Mouse (Mus musculus): ENCODE measurements at regions not wholly inside any gene's neighbourhood (a gene's known extent, or its start where the extent isn't known, plus 50 kb on each side); places are given as distances from the start of the nearest gene placed in this dataset.

- H3K27ac ChIP-seq (ENCODE audit: low read length): no peak overlapping the region
- H3K4me2 ChIP-seq (ENCODE audit: low read length): no peak overlapping the region
- H3K9ac ChIP-seq (replicated peaks; ENCODE audit: low read depth, low read length): no peak overlapping the region
- H3K4me3 ChIP-seq (replicated peaks; ENCODE audit: low read length): no peak overlapping the region
- no peaks in the 10 kb centered on the region for H3K4me1 ChIP-seq (replicated peaks; ENCODE audit: control insufficient read depth, insufficient read depth, low read length)
- H3K9me3 ChIP-seq (ENCODE audit: control insufficient read depth, low read length): no peaks in the 10 kb centered on the region
- no peaks in the 10 kb centered on the region for H3K27me3 ChIP-seq (replicated peaks; ENCODE audit: control insufficient read depth, insufficient read depth, low read length)
- ATAC-seq: no peak
- H3K36me3 ChIP-seq (ENCODE audit: control insufficient read depth, insufficient read depth): no peaks in the 10 kb centered on the region
These were observed 113.8 kb downstream of the P2ry1 start for GRCm38 (mm10) chr3:61116364-61116763.

GRCm38 (mm10) chr3:61133096-61133495 is 130.5 kb downstream of the P2ry1 start:
- Histone ChIP-seq H3K4me1 (replicated peaks; ENCODE audit: control insufficient read depth, insufficient read depth, low read length) (no peaks in the 10 kb centered on the region), H3K27me3 (replicated peaks; ENCODE audit: control insufficient read depth, insufficient read depth, low read length) (no peaks in the 10 kb centered on the region), H3K9ac (replicated peaks; ENCODE audit: low read depth, low read length) (no peak overlapping the region), H3K9me3 (ENCODE audit: control insufficient read depth, low read length) (no peaks in the 10 kb centered on the region), H3K27ac (ENCODE audit: low read length) (no peak overlapping the region), H3K4me2 (ENCODE audit: low read length) (no peak overlapping the region), H3K36me3 (ENCODE audit: control insufficient read depth, insufficient read depth) (no peaks in the 10 kb centered on the region), H3K4me3 (replicated peaks; ENCODE audit: low read length) (no peak overlapping the region)
- ATAC-seq: no peak
- WGBS: 68% methylated on average over 1 of the region's 1 CpGs

GRCm38 (mm10) chr3:61154087-61154486 is 151.5 kb downstream of the P2ry1 start:
- no peaks in the 10 kb centered on the region for H3K36me3 ChIP-seq (ENCODE audit: control insufficient read depth, insufficient read depth)
- H3K27ac ChIP-seq (ENCODE audit: low read length): no peak overlapping the region
- WGBS: 89% methylated on average over 2 of the region's 2 CpGs
- no peak overlapping the region for H3K4me3 ChIP-seq (replicated peaks; ENCODE audit: low read length)
- no peaks in the 10 kb centered on the region for H3K27me3 ChIP-seq (replicated peaks; ENCODE audit: control insufficient read depth, insufficient read depth, low read length)
- ATAC-seq: no peak
- H3K4me2 ChIP-seq (ENCODE audit: low read length): no peak overlapping the region
- no peaks in the 10 kb centered on the region for H3K4me1 ChIP-seq (replicated peaks; ENCODE audit: control insufficient read depth, insufficient read depth, low read length)
- no peak overlapping the region for H3K9ac ChIP-seq (replicated peaks; ENCODE audit: low read depth, low read length)
- no peaks in the 10 kb centered on the region for H3K9me3 ChIP-seq (ENCODE audit: control insufficient read depth, low read length)

- Histone ChIP-seq H3K9ac (replicated peaks; ENCODE audit: low read depth, low read length) (no peak overlapping the region), H3K27ac (ENCODE audit: low read length) (no peak overlapping the region), H3K27me3 (replicated peaks; ENCODE audit: control insufficient read depth, insufficient read depth, low read length) (no peaks in the 10 kb centered on the region), H3K4me3 (replicated peaks; ENCODE audit: low read length) (no peak overlapping the region), H3K4me1 (replicated peaks; ENCODE audit: control insufficient read depth, insufficient read depth, low read length) (no peaks in the 10 kb centered on the region), H3K36me3 (ENCODE audit: control insufficient read depth, insufficient read depth) (no peaks in the 10 kb centered on the region), H3K4me2 (ENCODE audit: low read length) (no peak overlapping the region), H3K9me3 (ENCODE audit: control insufficient read depth, low read length) (no peaks in the 10 kb centered on the region)
- ATAC-seq: no peak
- 78% methylated on average over 4 of the region's 4 CpGs for WGBS
These were observed 157.2 kb downstream of the P2ry1 start for GRCm38 (mm10) chr3:61159811-61160210.

GRCm38 (mm10) chr3:61161384-61161783 is 158.8 kb downstream of the P2ry1 start:
- H3K4me2 ChIP-seq (ENCODE audit: low read length): no peak overlapping the region
- H3K27ac ChIP-seq (ENCODE audit: low read length): no peak overlapping the region
- H3K9me3 ChIP-seq (ENCODE audit: control insufficient read depth, low read length): no peaks in the 10 kb centered on the region
- no peaks in the 10 kb centered on the region for H3K27me3 ChIP-seq (replicated peaks; ENCODE audit: control insufficient read depth, insufficient read depth, low read length)
- no peak overlapping the region for H3K9ac ChIP-seq (replicated peaks; ENCODE audit: low read depth, low read length)
- no peak overlapping the region for H3K4me3 ChIP-seq (replicated peaks; ENCODE audit: low read length)
- no peaks in the 10 kb centered on the region for H3K36me3 ChIP-seq (ENCODE audit: control insufficient read depth, insufficient read depth)
- ATAC-seq: no peak
- no peaks in the 10 kb centered on the region for H3K4me1 ChIP-seq (replicated peaks; ENCODE audit: control insufficient read depth, insufficient read depth, low read length)

- Histone ChIP-seq H3K4me1 (replicated peaks; ENCODE audit: control insufficient read depth, insufficient read depth, low read length) (no peaks in the 10 kb centered on the region), H3K4me2 (ENCODE audit: low read length) (no peak overlapping the region), H3K27me3 (replicated peaks; ENCODE audit: control insufficient read depth, insufficient read depth, low read length) (no peaks in the 10 kb centered on the region), H3K4me3 (replicated peaks; ENCODE audit: low read length) (no peak overlapping the region), H3K9ac (replicated peaks; ENCODE audit: low read depth, low read length) (no peak overlapping the region), H3K9me3 (ENCODE audit: control insufficient read depth, low read length) (no peaks in the 10 kb centered on the region), H3K27ac (ENCODE audit: low read length) (no peak overlapping the region), H3K36me3 (ENCODE audit: control insufficient read depth, insufficient read depth) (no peaks in the 10 kb centered on the region)
- no peak for ATAC-seq
- WGBS: 14% methylated on average over 1 of the region's 1 CpGs
These were observed 175.6 kb upstream of the Rap2b start for GRCm38 (mm10) chr3:61185789-61186188.

GRCm38 (mm10) chr3:61188662-61189061 is 172.8 kb upstream of the Rap2b start:
- Histone ChIP-seq H3K4me1 (replicated peaks; ENCODE audit: control insufficient read depth, insufficient read depth, low read length) (no peaks in the 10 kb centered on the region), H3K9ac (replicated peaks; ENCODE audit: low read depth, low read length) (no peak overlapping the region), H3K4me3 (replicated peaks; ENCODE audit: low read length) (no peak overlapping the region), H3K27ac (ENCODE audit: low read length) (no peak overlapping the region), H3K36me3 (ENCODE audit: control insufficient read depth, insufficient read depth) (no peaks in the 10 kb centered on the region), H3K4me2 (ENCODE audit: low read length) (no peak overlapping the region), H3K27me3 (replicated peaks; ENCODE audit: control insufficient read depth, insufficient read depth, low read length) (no peaks in the 10 kb centered on the region), H3K9me3 (ENCODE audit: control insufficient read depth, low read length) (no peaks in the 10 kb centered on the region)
- no peak for ATAC-seq

- no peaks in the 10 kb centered on the region for H3K4me1 ChIP-seq (replicated peaks; ENCODE audit: control insufficient read depth, insufficient read depth, low read length)
- no peak overlapping the region for H3K9ac ChIP-seq (replicated peaks; ENCODE audit: low read depth, low read length)
- ATAC-seq: no peak
- no peaks in the 10 kb centered on the region for H3K36me3 ChIP-seq (ENCODE audit: control insufficient read depth, insufficient read depth)
- H3K4me3 ChIP-seq (replicated peaks; ENCODE audit: low read length): no peak overlapping the region
- no peak overlapping the region for H3K27ac ChIP-seq (ENCODE audit: low read length)
- H3K9me3 ChIP-seq (ENCODE audit: control insufficient read depth, low read length): no peaks in the 10 kb centered on the region
- WGBS: 41% methylated on average over 4 of the region's 4 CpGs
- H3K4me2 ChIP-seq (ENCODE audit: low read length): no peak overlapping the region
- H3K27me3 ChIP-seq (replicated peaks; ENCODE audit: control insufficient read depth, insufficient read depth, low read length): no peaks in the 10 kb centered on the region
These were observed 144.9 kb upstream of the Rap2b start for GRCm38 (mm10) chr3:61216562-61216961.

- Histone ChIP-seq H3K4me3 (replicated peaks; ENCODE audit: low read length) (no peak overlapping the region), H3K9me3 (ENCODE audit: control insufficient read depth, low read length) (no peaks in the 10 kb centered on the region), H3K36me3 (ENCODE audit: control insufficient read depth, insufficient read depth) (no peaks in the 10 kb centered on the region), H3K4me2 (ENCODE audit: low read length) (no peak overlapping the region), H3K9ac (replicated peaks; ENCODE audit: low read depth, low read length) (no peak overlapping the region), H3K27me3 (replicated peaks; ENCODE audit: control insufficient read depth, insufficient read depth, low read length) (no peaks in the 10 kb centered on the region), H3K4me1 (replicated peaks; ENCODE audit: control insufficient read depth, insufficient read depth, low read length) (no peaks in the 10 kb centered on the region), H3K27ac (ENCODE audit: low read length) (no peak overlapping the region)
- ATAC-seq: no peak
These were observed 136.9 kb upstream of the Rap2b start for GRCm38 (mm10) chr3:61224505-61224904.

- ATAC-seq: no peak
- Histone ChIP-seq H3K4me3 (replicated peaks; ENCODE audit: low read length) (no peak overlapping the region), H3K4me1 (replicated peaks; ENCODE audit: control insufficient read depth, insufficient read depth, low read length) (no peaks in the 10 kb centered on the region), H3K27ac (ENCODE audit: low read length) (no peak overlapping the region), H3K9ac (replicated peaks; ENCODE audit: low read depth, low read length) (no peak overlapping the region), H3K4me2 (ENCODE audit: low read length) (no peak overlapping the region), H3K36me3 (ENCODE audit: control insufficient read depth, insufficient read depth) (no peaks in the 10 kb centered on the region), H3K27me3 (replicated peaks; ENCODE audit: control insufficient read depth, insufficient read depth, low read length) (no peaks in the 10 kb centered on the region), H3K9me3 (ENCODE audit: control insufficient read depth, low read length) (no peaks in the 10 kb centered on the region)
These were observed 136.4 kb upstream of the Rap2b start for GRCm38 (mm10) chr3:61225054-61225453.
